Mouse (Mus musculus) G1E-ER4 (cell line): ENCODE results near the gene Tmem30c. TPM values are rescaled to one million over a fixed set of nuclear protein-coding genes. Genes with fewer than 3 reads are reported as not detected.

ENCODE experiments used
- GATA1 ChIP-seq: IDR thresholded peaks from one replicate; pipeline ENCODE4 v1.8.0; 2012; ENCODE audit warnings: low read length, inconsistent platforms
- polyA plus RNA-seq: library from polyadenylated mRNA; stranded (reverse); fragments of >175 nt; gene quantifications from 2 replicates; pipeline ENCODE4 v1.2.3, GENCODE M21; 2012

The Tmem30c gene
- not detected in 2 replicates for polyA plus RNA-seq

GRCm38 (mm10) chr16:57292765-57293164 is at the start of gene Tmem30c:
Gene Tmem30c (minus strand): TSS chr16:57292865.
- no peak for TF ChIP-seq GATA1

- no peak for TF ChIP-seq GATA1
These were observed 47.9 kb upstream of the Tmem30c start for GRCm38 (mm10) chr16:57340613-57340898.

GRCm38 (mm10) chr16:57339765-57340612 is 47.3 kb upstream of the Tmem30c start:
- no peak for TF ChIP-seq GATA1

- TF ChIP-seq GATA1: no peak
These were observed 44.2 kb upstream of the Tmem30c start for GRCm38 (mm10) chr16:57336770-57337423.

GRCm38 (mm10) chr16:57332301-57332700 is 39.6 kb upstream of the Tmem30c start:
- TF ChIP-seq GATA1: no peak

GRCm38 (mm10) chr16:57330111-57330510 is 37.4 kb upstream of the Tmem30c start:
- TF ChIP-seq GATA1: no peak

- no peak for TF ChIP-seq GATA1
These were observed 36.4 kb upstream of the Tmem30c start for GRCm38 (mm10) chr16:57329028-57329427.

GRCm38 (mm10) chr16:57326996-57327395 is 34.3 kb upstream of the Tmem30c start:
- no peak for TF ChIP-seq GATA1

GRCm38 (mm10) chr16:57319284-57320124 is 26.8 kb upstream of the Tmem30c start:
- TF ChIP-seq GATA1: no peak

- TF ChIP-seq GATA1: no peak
These were observed 26.0 kb upstream of the Tmem30c start for GRCm38 (mm10) chr16:57318637-57319125.

- TF ChIP-seq GATA1: no peak
These were observed 25.4 kb upstream of the Tmem30c start for GRCm38 (mm10) chr16:57317882-57318636.

GRCm38 (mm10) chr16:57317127-57317526 is 24.5 kb upstream of the Tmem30c start:
- TF ChIP-seq GATA1: no peak

- no peak for TF ChIP-seq GATA1
These were observed 22.4 kb upstream of the Tmem30c start for GRCm38 (mm10) chr16:57315026-57315425.

- TF ChIP-seq GATA1: no peak
These were observed 21.6 kb upstream of the Tmem30c start for GRCm38 (mm10) chr16:57314236-57314635.

- no peak for TF ChIP-seq GATA1
These were observed 20.8 kb upstream of the Tmem30c start for GRCm38 (mm10) chr16:57313487-57313886.
